Mouse (Mus musculus) kidney, postnatal 14 days (tissue): ENCODE data around the gene Bcam.

Source experiments
- DNase-seq: peaks from one replicate; pipeline ENCODE4 v3.0.0; 2022; ENCODE audit warnings: mixed read lengths

The Bcam gene

DNA sequence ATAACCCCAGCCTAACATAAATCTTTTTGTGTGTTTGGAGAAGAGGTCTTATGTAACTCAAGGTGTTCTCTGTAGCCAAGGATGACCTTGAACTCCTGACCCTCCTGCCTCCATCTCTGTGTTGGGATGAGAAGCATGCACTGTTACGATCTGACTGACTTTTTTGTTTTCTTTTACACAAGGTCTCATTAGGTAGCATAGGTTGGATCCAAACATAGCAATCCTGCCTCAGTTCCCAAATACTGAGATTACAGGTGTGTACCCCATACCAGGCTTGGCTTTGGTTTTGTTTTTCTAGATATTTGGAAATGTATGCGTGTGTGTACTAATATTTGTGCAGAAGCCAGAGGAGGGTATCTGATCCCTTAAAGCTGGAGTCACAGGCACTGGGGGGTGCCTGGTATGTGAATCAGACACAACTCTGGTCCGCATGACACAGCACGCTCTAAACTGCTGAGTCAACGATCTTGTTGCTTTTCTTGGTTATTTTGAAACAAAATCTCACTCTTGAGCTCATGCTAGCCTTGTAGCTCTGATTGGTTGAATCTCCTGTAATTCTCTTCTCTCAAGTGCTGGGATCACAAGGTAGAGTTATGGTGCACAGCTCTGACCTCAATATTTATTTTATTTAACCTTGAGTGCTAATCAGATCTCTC is 52.4 kb downstream of the Bcam start:
- DNase-seq, result no peak

DNA sequence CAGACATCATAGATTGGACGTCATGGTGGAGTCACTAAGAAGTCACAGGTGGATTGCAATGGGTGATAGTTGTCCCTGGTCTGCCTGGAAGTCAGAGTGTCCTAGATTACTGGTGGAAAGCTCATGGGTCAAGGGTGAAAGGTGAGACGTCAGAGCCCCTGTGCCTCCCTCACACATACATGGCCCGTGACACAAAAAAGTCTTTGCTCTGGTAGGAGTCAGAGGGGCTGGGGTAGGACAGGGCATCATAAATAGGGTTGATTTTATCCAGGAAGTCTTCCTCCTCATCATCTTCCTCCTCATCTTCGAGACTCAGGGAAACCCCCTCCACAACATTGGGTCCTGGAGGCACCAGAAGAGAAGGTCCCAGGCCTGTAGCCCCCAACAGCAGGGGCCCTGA is 53.5 kb downstream of the Bcam start:
- DNase-seq, result no peak

DNA sequence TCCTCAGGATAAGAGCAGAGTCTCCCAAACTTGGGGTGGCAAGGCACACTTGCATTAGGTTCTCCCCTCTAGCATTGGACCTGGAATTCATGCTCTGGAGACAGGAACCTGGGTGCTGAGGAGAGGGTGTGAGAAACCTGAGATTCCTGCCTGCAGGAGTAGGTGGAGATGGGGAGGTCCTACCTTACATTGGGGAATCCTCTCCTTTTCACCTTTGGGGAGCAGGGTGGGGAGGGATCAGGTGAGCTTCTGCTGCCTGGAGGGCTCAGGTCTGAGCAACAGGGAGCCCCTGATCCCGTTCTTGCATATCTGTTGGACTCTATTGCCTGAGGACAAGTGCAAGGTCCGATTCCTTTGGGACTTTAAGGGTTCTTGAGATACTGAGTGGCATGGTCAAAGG is 54.0 kb downstream of the Bcam start:
- DNase-seq, result no peak

DNA sequence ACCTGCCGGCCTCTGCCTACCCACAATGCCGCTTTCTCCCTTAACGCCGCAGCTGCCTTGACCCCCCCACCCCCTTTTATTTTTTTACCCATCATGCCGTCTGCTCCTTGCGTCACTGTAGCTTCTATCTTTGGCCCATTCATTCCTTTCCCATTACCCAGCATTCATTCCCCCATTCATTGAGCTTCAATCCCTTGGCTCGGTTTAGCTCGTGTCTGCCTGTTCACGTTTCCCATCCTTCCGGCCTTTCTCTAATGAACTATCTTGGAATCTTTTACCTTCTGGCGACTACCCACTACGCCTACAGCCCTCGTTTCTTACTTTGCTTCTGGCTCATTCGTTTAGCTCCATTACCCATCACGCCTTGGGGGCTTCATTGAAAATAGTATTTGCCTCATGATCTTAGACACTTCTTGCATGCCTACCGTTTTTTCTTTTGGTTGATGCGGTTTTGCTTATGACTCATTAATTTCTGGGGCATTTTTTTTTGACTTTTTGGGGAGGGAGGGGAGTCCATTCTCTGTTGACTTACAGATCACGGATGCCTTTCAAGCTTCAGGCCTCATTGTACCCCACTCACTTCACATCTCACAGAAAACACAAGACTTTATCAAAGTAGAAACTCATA is 54.6 kb downstream of the Bcam start:
- DNase-seq, result no peak

DNA sequence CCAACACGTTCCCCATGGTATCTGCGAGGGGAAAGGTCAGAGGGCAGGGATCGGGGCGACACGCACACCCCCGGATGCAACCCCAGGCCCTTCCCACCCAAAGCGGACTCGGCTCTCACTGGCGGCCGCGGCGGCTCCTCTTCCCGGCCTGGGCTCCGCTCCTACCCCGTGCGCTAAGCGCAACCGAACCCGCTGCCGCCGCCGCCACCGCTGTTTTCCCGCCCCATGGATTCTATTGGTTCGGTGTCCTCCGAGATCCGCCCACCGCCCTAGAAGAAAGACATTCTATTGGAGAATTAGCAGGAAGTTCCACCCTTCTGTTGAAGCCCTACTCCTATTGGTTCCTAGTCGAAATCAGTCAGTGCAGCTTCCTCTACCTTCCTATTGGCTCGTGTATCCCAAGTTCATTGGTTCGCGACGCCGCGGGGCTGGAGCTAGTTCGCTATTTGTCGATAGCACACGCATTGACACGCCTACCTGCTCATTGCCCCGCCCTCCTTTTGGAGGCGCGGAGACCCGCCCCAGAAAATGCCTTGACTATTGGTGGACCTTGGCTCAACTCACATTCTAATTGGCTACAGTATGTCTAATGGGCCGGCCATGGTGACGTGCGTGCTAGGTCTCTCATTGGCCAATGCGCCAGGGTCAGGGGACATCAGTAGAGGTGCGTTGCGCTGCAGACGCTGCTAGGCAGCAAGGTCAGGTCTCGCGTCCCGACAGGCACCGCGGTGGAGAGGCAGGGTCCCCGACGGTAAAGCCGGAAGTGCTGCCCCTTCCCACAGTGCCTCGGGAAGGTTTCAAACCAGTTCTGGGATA is 55.4 kb downstream of the Bcam start, which contains the start of gene Tomm40:
Gene Tomm40, minus strand, starts transcription at position 200 of the 816 bp plus-strand sequence.
- peak; percentile 100 for DNase-seq

DNA sequence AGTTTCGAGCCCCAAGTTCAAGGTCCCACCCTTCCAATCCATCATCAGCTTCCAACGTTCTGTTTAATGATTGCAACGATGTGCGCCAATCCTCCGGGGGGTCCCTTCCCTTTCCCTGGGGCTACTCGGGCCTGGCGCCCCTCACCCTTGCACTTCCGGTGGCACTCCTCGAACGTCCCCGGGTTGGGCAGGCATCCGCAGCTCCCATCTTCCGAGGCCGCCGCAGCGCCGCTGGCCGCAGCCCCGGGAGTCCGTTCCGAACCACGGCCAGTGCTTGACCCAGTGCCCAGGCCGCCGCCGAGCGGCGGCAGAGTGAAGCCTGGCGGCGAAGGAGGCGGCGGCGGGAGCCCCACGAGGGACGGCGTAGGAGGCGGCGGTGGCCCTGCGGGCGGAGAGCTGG is 56.0 kb downstream of the Bcam start:
- no peak for DNase-seq

DNA sequence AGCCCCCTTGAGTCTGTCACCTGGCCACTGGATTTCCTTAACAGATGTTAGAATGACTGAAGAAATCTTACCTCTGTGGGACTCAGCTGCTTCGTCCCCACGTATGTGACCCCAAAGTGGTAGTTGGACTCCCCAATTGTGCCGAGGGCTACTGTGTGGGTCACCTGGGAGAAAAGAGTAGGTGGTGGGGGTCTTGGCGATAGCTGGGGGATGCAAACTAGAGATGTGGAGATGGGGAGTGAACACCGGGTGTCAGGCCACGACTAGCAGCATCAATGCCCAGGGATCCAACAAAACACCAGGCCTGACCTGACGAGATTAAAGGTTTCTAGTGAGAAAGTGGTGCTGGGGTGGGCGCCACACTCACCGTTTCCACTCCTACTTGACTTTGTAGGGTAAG is 57.2 kb downstream of the Bcam start:
- DNase-seq, result no peak

DNA sequence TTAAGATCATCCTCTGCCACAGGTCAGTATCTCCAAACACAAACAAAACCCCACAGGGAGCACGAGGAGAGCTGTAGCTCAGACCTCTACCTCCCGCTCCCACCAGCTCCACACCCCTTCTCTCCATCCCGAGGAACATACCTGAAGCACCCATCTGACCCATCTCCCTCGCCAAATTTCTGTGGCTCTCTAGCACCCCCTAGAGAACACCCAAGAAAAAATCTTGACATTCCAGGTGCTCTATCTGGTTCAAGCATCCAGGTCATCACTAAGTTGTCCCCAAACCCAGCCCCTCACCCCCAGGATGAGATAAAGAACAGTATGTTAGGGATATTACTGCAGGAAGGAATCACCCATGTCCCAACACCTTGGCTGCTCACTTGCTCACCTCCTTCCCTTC is 57.6 kb downstream of the Bcam start:
- DNase-seq, result no peak

DNA sequence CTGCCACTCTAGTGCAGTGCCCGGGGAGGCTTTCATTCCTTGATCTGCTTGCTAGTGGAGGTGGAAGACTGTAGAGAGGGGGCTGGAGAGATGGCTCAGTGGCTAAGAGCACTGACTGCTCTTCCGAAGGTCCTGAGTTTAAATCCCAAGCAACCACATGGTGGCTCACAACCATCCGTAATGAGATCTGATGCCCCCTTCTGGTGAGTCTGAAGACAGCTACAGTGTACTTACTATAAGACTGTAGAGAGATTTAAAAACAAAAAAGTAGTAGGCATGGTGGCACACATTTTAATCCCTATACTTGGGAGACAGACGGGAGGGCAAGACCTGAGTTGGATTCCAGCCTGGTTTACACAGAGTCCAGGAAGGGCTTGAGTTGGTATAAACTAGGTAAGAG is 58.4 kb downstream of the Bcam start:
- no peak for DNase-seq

DNA sequence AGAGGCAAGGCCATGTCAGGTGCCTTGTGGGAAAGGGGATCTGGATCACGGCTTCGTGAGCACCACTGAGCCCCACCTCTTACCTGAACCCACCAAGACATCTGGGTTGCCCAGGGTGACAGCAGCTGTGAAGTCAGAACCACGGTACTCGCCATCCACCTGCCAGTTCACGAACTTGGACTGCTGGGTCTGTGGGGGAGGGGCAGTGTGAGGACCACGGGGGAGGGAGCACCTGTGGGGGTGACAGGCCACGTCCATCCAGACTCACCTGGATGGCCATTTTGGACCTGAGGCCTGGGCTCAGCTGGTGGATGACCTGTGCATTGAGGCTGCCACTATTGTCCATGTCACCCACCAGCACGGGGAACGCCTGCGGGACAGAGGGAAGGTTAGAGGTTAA is 60.2 kb downstream of the Bcam start:
- DNase-seq, result no peak
